Mouse (Mus musculus): ENCODE measurements around the gene Sptbn1. TPM values are rescaled to one million over a fixed set of nuclear protein-coding genes. Genes with fewer than 3 reads are reported as not detected.

The Sptbn1 gene
- polyA plus RNA-seq, 1 experiment from 2014 or later = 136 TPM

GRCm38 (mm10) chr11:30246161-30246560 lies 21.8 kb downstream of the Sptbn1 start:
- no peak for ATAC-seq (ENCODE audit: low read depth)
- DNase-seq (ENCODE audit: low spot score) = no peak
- H3K27ac ChIP-seq (replicated peaks; ENCODE audit: low read depth, low read length) = no peak overlapping the region
- H3K27me3 ChIP-seq (replicated peaks; ENCODE audit: control insufficient read depth, insufficient read depth, low read length) = no peaks in the 10 kb centered on the region
- no peaks in the 10 kb centered on the region for H3K9me3 ChIP-seq (ENCODE audit: control insufficient read depth, low read length)
- peaks cover 7% of the 10 kb centered on the region; the same call in 1 of the 2 replicates for H3K4me1 ChIP-seq (ENCODE audit: control insufficient read depth, insufficient read depth, low read length)
- no peak overlapping the region for H3K4me3 ChIP-seq (ENCODE audit: low read depth, low read length)
- H3K4me2 ChIP-seq (ENCODE audit: low read depth, low read length) = no peak overlapping the region
- WGBS = 92% methylated on average over 11 of the region's 11 CpGs
- H3K36me3 ChIP-seq (ENCODE audit: control insufficient read depth, insufficient read depth, low read length) = no peaks in the 10 kb centered on the region; the same call in 1 of the 2 replicates
- no peak overlapping the region for H3K9ac ChIP-seq (ENCODE audit: low read depth, low read length)

- no peaks in the 10 kb centered on the region; the same call in 1 of the 2 replicates for H3K36me3 ChIP-seq (ENCODE audit: control insufficient read depth, insufficient read depth, low read length)
- ATAC-seq (ENCODE audit: low read depth) (no peak), DNase-seq (ENCODE audit: low spot score) (no peak)
- WGBS = 75% methylated on average over 1 of the region's 1 CpGs
- H3K9ac ChIP-seq (ENCODE audit: low read depth, low read length) = no peak overlapping the region
- no peak overlapping the region for H3K4me3 ChIP-seq (ENCODE audit: low read depth, low read length)
- no peak overlapping the region for H3K4me2 ChIP-seq (ENCODE audit: low read depth, low read length)
- no peaks in the 10 kb centered on the region for H3K27me3 ChIP-seq (replicated peaks; ENCODE audit: control insufficient read depth, insufficient read depth, low read length)
- H3K27ac ChIP-seq (replicated peaks; ENCODE audit: low read depth, low read length) = no peak overlapping the region; the same call in 1 of the 2 replicates
- H3K9me3 ChIP-seq (ENCODE audit: control insufficient read depth, low read length) = no peaks in the 10 kb centered on the region
- peaks cover 6% of the 10 kb centered on the region; the same call in 1 of the 2 replicates for H3K4me1 ChIP-seq (ENCODE audit: control insufficient read depth, insufficient read depth, low read length)
Observed at GRCm38 (mm10) chr11:30244172-30244571, 23.8 kb downstream of the Sptbn1 start.

GRCm38 (mm10) chr11:30243591-30243990 lies 24.4 kb downstream of the Sptbn1 start:
- Histone ChIP-seq H3K4me1 (ENCODE audit: control insufficient read depth, insufficient read depth, low read length) (peaks cover 6% of the 10 kb centered on the region; the same call in 1 of the 2 replicates), H3K27me3 (replicated peaks; ENCODE audit: control insufficient read depth, insufficient read depth, low read length) (no peaks in the 10 kb centered on the region), H3K9ac (ENCODE audit: low read depth, low read length) (no peak overlapping the region), H3K27ac (replicated peaks; ENCODE audit: low read depth, low read length) (no peak overlapping the region; the same call in 1 of the 2 replicates), H3K9me3 (ENCODE audit: control insufficient read depth, low read length) (no peaks in the 10 kb centered on the region), H3K4me3 (ENCODE audit: low read depth, low read length) (no peak overlapping the region), H3K4me2 (ENCODE audit: low read depth, low read length) (no peak overlapping the region), H3K36me3 (ENCODE audit: control insufficient read depth, insufficient read depth, low read length) (no peaks in the 10 kb centered on the region; the same call in 1 of the 2 replicates)
- peak; percentile 63 for DNase-seq (ENCODE audit: low spot score)
- ATAC-seq (ENCODE audit: low read depth) = peak; percentile 69; the same call in 1 of the 2 replicates
- WGBS = 61% methylated on average over 3 of the region's 3 CpGs

- H3K4me1 ChIP-seq (ENCODE audit: control insufficient read depth, insufficient read depth, low read length) = peaks cover 6% of the 10 kb centered on the region; the same call in 1 of the 2 replicates
- no peak overlapping the region for H3K4me2 ChIP-seq (ENCODE audit: low read depth, low read length)
- H3K9me3 ChIP-seq (ENCODE audit: control insufficient read depth, low read length) = no peaks in the 10 kb centered on the region
- peak; percentile 46 for DNase-seq (ENCODE audit: low spot score)
- no peak overlapping the region for H3K4me3 ChIP-seq (ENCODE audit: low read depth, low read length)
- no peak overlapping the region for H3K9ac ChIP-seq (ENCODE audit: low read depth, low read length)
- 28% methylated on average over 3 of the region's 3 CpGs for WGBS
- H3K27ac ChIP-seq (replicated peaks; ENCODE audit: low read depth, low read length) = no peak overlapping the region
- no peaks in the 10 kb centered on the region for H3K27me3 ChIP-seq (replicated peaks; ENCODE audit: control insufficient read depth, insufficient read depth, low read length)
- no peak for ATAC-seq (ENCODE audit: low read depth)
- H3K36me3 ChIP-seq (ENCODE audit: control insufficient read depth, insufficient read depth, low read length) = no peaks in the 10 kb centered on the region; the same call in 1 of the 2 replicates
Observed at GRCm38 (mm10) chr11:30240861-30241260, 27.1 kb downstream of the Sptbn1 start.

GRCm38 (mm10) chr11:30237960-30238359 lies 30.0 kb downstream of the Sptbn1 start:
- Histone ChIP-seq H3K4me3 (ENCODE audit: low read depth, low read length) (no peak overlapping the region), H3K9ac (ENCODE audit: low read depth, low read length) (no peak overlapping the region), H3K27me3 (replicated peaks; ENCODE audit: control insufficient read depth, insufficient read depth, low read length) (no peaks in the 10 kb centered on the region), H3K27ac (replicated peaks; ENCODE audit: low read depth, low read length) (no peak overlapping the region), H3K4me2 (ENCODE audit: low read depth, low read length) (no peak overlapping the region), H3K9me3 (ENCODE audit: control insufficient read depth, low read length) (no peaks in the 10 kb centered on the region), H3K36me3 (ENCODE audit: control insufficient read depth, insufficient read depth, low read length) (peaks cover 7% of the 10 kb centered on the region), H3K4me1 (ENCODE audit: control insufficient read depth, insufficient read depth, low read length) (0 out of 2 replicates have a peak, but pooled peaks cover under 1% of the 10 kb centered on the region)
- ATAC-seq (ENCODE audit: low read depth) (no peak), DNase-seq (ENCODE audit: low spot score) (no peak)
- WGBS = 68% methylated on average over 4 of the region's 4 CpGs

- peaks cover 11% of the 10 kb centered on the region; the same call in 1 of the 2 replicates for H3K4me1 ChIP-seq (ENCODE audit: control insufficient read depth, insufficient read depth, low read length)
- H3K9me3 ChIP-seq (ENCODE audit: control insufficient read depth, low read length) = no peaks in the 10 kb centered on the region
- ATAC-seq (ENCODE audit: low read depth) (no peak), DNase-seq (ENCODE audit: low spot score) (peak; percentile 15)
- peaks cover 7% of the 10 kb centered on the region for H3K36me3 ChIP-seq (ENCODE audit: control insufficient read depth, insufficient read depth, low read length)
- H3K4me2 ChIP-seq (ENCODE audit: low read depth, low read length) = no peak overlapping the region
- H3K4me3 ChIP-seq (ENCODE audit: low read depth, low read length) = no peak overlapping the region
- no peak overlapping the region for H3K27ac ChIP-seq (replicated peaks; ENCODE audit: low read depth, low read length)
- H3K27me3 ChIP-seq (replicated peaks; ENCODE audit: control insufficient read depth, insufficient read depth, low read length) = no peaks in the 10 kb centered on the region
- no peak overlapping the region for H3K9ac ChIP-seq (ENCODE audit: low read depth, low read length)
- 72% methylated on average over 4 of the region's 4 CpGs for WGBS
Observed at GRCm38 (mm10) chr11:30236681-30237242, 31.2 kb downstream of the Sptbn1 start.

GRCm38 (mm10) chr11:30235666-30236065 lies 32.3 kb downstream of the Sptbn1 start:
- Histone ChIP-seq H3K27ac (replicated peaks; ENCODE audit: low read depth, low read length) (no peak overlapping the region), H3K4me2 (ENCODE audit: low read depth, low read length) (no peak overlapping the region), H3K4me1 (ENCODE audit: control insufficient read depth, insufficient read depth, low read length) (peaks cover 14% of the 10 kb centered on the region), H3K27me3 (replicated peaks; ENCODE audit: control insufficient read depth, insufficient read depth, low read length) (no peaks in the 10 kb centered on the region), H3K9ac (ENCODE audit: low read depth, low read length) (no peak overlapping the region), H3K36me3 (ENCODE audit: control insufficient read depth, insufficient read depth, low read length) (peaks cover 7% of the 10 kb centered on the region), H3K9me3 (ENCODE audit: control insufficient read depth, low read length) (no peaks in the 10 kb centered on the region), H3K4me3 (ENCODE audit: low read depth, low read length) (no peak overlapping the region)
- DNase-seq (ENCODE audit: low spot score) (no peak), ATAC-seq (ENCODE audit: low read depth) (no peak)

- Histone ChIP-seq H3K4me1 (ENCODE audit: control insufficient read depth, insufficient read depth, low read length) (peaks cover 14% of the 10 kb centered on the region), H3K27me3 (replicated peaks; ENCODE audit: control insufficient read depth, insufficient read depth, low read length) (no peaks in the 10 kb centered on the region), H3K9me3 (ENCODE audit: control insufficient read depth, low read length) (no peaks in the 10 kb centered on the region), H3K27ac (replicated peaks; ENCODE audit: low read depth, low read length) (no peak overlapping the region), H3K4me3 (ENCODE audit: low read depth, low read length) (no peak overlapping the region), H3K9ac (ENCODE audit: low read depth, low read length) (no peak overlapping the region), H3K4me2 (ENCODE audit: low read depth, low read length) (no peak overlapping the region), H3K36me3 (ENCODE audit: control insufficient read depth, insufficient read depth, low read length) (peaks cover 7% of the 10 kb centered on the region)
- 87% methylated on average over 2 of the region's 2 CpGs for WGBS
- no peak for ATAC-seq (ENCODE audit: low read depth)
- DNase-seq (ENCODE audit: low spot score) = no peak
Observed at GRCm38 (mm10) chr11:30235218-30235617, 32.8 kb downstream of the Sptbn1 start.

GRCm38 (mm10) chr11:30233946-30234345 lies 34.0 kb downstream of the Sptbn1 start:
- DNase-seq (ENCODE audit: low spot score) (no peak), ATAC-seq (ENCODE audit: low read depth) (no peak)
- Histone ChIP-seq H3K36me3 (ENCODE audit: control insufficient read depth, insufficient read depth, low read length) (peaks cover 7% of the 10 kb centered on the region), H3K4me2 (ENCODE audit: low read depth, low read length) (no peak overlapping the region), H3K4me3 (ENCODE audit: low read depth, low read length) (no peak overlapping the region), H3K4me1 (ENCODE audit: control insufficient read depth, insufficient read depth, low read length) (peaks cover 14% of the 10 kb centered on the region), H3K27ac (replicated peaks; ENCODE audit: low read depth, low read length) (no peak overlapping the region), H3K9me3 (ENCODE audit: control insufficient read depth, low read length) (no peaks in the 10 kb centered on the region), H3K27me3 (replicated peaks; ENCODE audit: control insufficient read depth, insufficient read depth, low read length) (no peaks in the 10 kb centered on the region), H3K9ac (ENCODE audit: low read depth, low read length) (no peak overlapping the region)
- WGBS = 85% methylated on average over 4 of the region's 4 CpGs
